Mouse (Mus musculus) G1E-ER4 (cell line): ENCODE results near the gene Nr3c2. TPM values are rescaled to one million over a fixed set of nuclear protein-coding genes. Genes with fewer than 3 reads are reported as not detected.

Source experiments
- GATA1 ChIP-seq: IDR thresholded peaks from one replicate; pipeline ENCODE4 v1.8.0; 2012; ENCODE audit warnings: low read length, inconsistent platforms
- polyA plus RNA-seq: library from polyadenylated mRNA; stranded (reverse); fragments of >175 nt; gene quantifications from 2 replicates; pipeline ENCODE4 v1.2.3, GENCODE M21; 2012

Gene Nr3c2
- polyA plus RNA-seq, 1 experiment = 0.18 TPM

GRCm38 (mm10) chr8:77169757-77170438 lies 270.7 kb downstream of the Nr3c2 start:
- TF ChIP-seq GATA1 = no peak

- no peak for TF ChIP-seq GATA1
These were observed 271.2 kb downstream of the Nr3c2 start for GRCm38 (mm10) chr8:77170439-77170759.

DNA sequence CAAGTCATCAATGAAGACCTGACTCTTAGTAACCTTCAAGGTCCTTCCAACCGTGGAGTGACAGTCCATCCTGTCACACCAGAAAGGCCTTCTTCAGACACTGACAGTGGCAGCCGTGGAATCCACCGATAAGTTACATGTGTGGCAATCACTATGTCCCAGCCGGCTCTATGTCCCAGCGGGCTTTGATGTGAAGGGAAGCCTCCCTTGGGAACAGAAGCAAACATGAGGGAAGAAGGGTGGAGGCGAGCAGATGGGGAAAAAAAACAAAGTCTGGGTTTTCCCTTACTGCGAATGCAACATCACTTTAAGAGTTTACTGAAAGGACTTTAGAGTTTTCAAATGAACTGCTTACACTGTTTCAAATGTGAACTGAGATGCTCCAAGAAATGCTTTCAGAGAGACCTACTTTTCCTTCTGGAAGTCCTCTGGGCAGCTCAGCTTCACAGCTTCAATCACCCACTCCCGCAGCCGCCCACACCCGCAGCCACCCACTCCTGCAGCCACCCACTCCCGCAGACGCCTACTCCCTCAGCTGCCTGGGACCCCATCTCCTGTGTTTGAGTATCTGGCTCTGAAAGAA lies 273.9 kb downstream of the Nr3c2 start:
- TF ChIP-seq GATA1 = no peak

DNA sequence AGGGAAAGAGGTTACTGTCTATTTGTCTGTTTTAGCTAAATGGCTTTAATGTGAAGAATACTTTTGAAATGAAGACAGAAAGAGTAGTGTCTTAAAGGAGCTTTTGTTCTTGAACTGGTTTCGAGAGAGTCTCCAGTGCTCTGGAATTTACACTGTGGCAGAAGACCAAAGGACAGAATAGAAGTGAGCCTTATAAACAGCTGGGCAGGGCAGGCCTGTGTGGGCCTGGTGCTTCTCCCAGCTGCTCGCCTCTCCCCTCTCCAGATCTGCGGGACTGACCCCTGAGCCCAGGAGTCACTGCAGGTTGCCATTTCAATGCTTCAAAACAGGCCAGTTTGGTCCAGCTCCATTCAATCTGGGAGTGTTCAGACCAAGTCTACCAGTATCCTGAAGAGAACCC lies 274.5 kb downstream of the Nr3c2 start:
- TF ChIP-seq GATA1 = no peak

- TF ChIP-seq GATA1 = no peak
These were observed 276.2 kb downstream of the Nr3c2 start for GRCm38 (mm10) chr8:77175471-77175870.

GRCm38 (mm10) chr8:77176343-77176742 lies 277.1 kb downstream of the Nr3c2 start:
- TF ChIP-seq GATA1 = no peak

DNA sequence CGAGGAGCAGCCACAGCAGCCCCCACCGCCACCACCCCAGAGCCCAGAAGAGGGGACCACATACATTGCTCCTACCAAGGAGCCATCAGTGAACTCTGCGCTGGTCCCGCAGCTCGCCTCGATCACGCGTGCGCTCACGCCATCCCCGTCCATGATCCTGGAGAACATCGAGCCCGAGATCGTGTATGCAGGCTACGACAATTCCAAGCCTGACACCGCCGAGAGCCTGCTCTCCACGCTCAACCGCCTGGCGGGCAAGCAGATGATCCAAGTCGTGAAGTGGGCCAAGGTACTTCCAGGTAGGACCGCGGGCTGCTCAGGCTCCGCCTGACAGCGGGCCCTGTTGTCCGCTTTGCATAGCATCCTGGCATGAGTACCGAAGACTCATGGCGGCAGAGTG lies 286.6 kb downstream of the Nr3c2 start:
- no peak for TF ChIP-seq GATA1

- TF ChIP-seq GATA1 = no peak
These were observed 287.8 kb downstream of the Nr3c2 start for GRCm38 (mm10) chr8:77186914-77187536.

- no peak for TF ChIP-seq GATA1
These were observed 288.5 kb downstream of the Nr3c2 start for GRCm38 (mm10) chr8:77187748-77188147.

GRCm38 (mm10) chr8:77188298-77188697 lies 289.1 kb downstream of the Nr3c2 start:
- no peak for TF ChIP-seq GATA1

DNA sequence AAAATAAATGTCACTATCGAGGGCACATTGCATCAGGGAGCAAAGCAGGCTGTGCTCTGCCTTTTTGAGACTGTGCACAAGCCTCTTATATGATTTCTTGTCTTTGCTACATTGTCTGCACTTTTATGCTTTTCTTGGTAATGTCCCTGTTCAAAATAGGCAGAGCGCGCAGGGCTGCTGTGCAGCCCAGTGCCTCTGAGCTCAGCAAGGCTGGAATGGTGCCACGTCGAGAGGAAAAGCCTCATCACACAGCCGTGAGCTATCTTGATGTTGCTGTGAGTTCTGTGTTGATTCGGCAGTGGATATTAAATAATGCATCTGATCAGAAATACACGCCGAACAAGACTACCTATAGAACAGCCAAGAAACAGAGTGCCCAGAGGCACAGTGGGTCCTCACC lies 290.1 kb downstream of the Nr3c2 start:
- TF ChIP-seq GATA1 = no peak

DNA sequence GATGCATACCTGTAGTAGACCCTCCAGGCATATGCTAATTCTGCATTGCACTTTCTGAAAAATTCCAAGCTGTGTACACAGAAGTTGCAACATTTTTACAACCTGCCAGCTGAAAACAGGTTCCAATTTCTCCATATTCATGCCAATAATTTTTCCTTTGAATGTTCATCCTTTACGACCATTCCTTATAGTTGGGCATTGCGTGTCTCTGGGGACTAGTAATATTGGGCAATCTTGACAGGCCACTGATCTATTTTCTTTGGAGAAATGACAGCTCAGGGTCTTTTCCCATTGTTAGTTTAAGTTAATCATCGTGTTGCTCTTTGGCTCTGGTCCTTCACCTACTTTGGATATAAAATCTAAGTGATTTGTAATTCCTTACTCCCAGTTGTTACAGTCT lies 291.2 kb downstream of the Nr3c2 start:
- no peak for TF ChIP-seq GATA1

GRCm38 (mm10) chr8:77209297-77209696 lies 310.1 kb downstream of the Nr3c2 start:
- no peak for TF ChIP-seq GATA1

DNA sequence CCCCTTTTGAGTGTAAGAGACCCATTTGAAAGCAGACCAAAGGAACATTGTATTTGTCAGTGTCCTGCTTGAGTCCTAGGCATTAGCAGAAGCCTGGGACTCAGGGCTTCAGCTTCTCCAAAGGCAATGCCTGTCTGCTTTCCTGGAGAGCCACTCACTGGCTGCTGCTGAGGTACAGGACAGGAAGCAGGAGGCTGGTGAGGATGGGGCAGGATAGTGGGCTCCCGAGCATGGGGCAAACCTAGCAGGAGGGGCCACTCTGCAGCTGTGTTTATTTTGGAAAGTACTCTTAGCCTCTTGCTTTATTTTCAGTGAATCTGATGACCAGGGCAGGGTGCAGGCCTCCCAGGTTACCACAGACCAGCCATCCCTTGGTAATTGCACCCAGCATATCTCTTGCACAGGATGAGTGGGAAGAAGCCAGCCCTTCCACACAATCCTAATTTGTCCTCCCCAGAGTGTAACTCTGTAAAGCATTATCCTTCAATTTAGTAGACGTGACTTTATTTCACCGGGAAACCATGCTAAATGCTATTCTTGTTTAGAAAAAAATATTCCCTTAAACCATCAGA lies 314.7 kb downstream of the Nr3c2 start:
- no peak for TF ChIP-seq GATA1

DNA sequence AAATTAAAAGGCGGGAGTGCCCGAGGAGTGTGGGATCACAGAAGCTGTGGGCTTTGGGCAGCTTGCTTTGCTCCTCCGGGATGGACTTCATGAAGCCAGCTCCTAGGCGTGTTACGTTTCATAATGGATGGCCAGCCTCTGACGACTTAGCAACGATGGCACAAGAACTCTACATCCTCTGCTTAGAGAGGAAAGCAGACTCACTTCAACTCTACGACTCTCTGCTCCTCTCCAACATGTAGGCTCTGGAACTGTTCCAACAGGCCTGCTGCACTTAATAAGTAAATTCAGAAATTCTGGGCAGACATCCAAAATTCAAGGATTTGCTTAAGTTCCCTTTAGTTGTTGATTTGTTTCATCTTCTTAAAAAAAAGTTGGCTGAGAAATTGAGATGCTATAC lies 315.4 kb downstream of the Nr3c2 start:
- TF ChIP-seq GATA1 = no peak

GRCm38 (mm10) chr8:77215191-77215590 lies 315.9 kb downstream of the Nr3c2 start:
- no peak for TF ChIP-seq GATA1

DNA sequence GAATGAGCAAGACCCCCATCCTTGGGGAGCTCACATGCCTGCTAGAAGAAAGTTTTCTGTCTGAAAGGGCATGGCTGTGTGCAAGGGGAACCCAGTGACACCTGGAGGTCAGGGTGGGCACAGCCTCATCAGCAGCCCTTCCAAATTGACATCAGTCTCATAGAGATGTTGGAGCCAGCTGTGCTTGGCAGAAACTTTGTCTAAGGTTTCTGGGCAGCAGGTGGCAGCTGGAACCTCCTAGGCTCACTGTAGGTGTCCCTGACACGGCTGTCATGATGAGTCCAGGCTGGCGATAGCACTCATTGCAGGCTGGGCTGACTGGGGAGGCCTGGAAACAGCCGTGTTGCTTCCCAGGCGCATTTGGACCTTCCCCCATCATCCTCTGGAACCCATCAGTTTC lies 323.9 kb downstream of the Nr3c2 start:
- TF ChIP-seq GATA1 = no peak
